Mouse (Mus musculus) erythroblast, embryonic 14.5 days (primary cell): ENCODE measurements around the gene Gm3646.

Experiments used
- GATA1 ChIP-seq: IDR thresholded peaks from 2 replicates; pipeline ENCODE4 v1.6.1; 2012; ENCODE audit warnings: low read length, inconsistent platforms, mixed read lengths
- TAL1 ChIP-seq: IDR thresholded peaks from 3 replicates; pipeline ENCODE4 v1.6.1; 2012; ENCODE audit warnings: low read length, inconsistent platforms, mixed read lengths

DNA sequence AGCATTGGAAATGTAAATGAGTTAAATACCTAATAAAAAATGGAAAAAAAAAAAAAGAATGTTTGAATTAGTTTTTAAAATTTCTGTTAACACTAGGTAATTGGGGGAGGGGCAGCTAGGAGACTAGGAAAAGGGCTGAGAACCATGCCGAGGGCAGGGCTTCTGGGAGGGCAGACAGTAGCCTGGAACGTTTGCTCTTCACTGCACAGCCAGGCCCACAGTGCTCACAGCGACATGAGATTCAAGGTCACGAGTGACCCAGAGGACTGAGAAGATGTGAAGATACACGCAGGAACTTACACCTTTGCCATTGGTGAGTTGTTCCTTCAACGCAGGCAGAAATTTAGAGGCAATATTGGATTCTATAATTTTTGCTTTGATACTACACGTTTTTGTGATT, 2.2 kb downstream of the Gm3646 start:
- TF ChIP-seq TAL1 (no peak), GATA1 (no peak)
